Mouse (Mus musculus): ENCODE data around the gene Vmn1r55. TPM values are rescaled to one million over a fixed set of nuclear protein-coding genes. Genes with fewer than 3 reads are reported as not detected.
"Not testable (repeated sequence)": the region's sequence is repeated elsewhere in the genome, so short reads cannot be mapped to it uniquely, and the experiment has no call there.

The Vmn1r55 gene
- polyA plus RNA-seq (2012; fragmentation: generic; extraction: Trizol), result not detected
- long read RNA-seq, experiment 1, result 0 reads
- long read RNA-seq, experiment 2, result 0 reads

- not testable (repeated sequence) for H3K27me3 ChIP-seq (ENCODE audit: control insufficient read depth, insufficient read depth, insufficient read length); H3K79me2 ChIP-seq (ENCODE audit: control insufficient read depth, insufficient read depth); H3ac ChIP-seq (ENCODE audit: control insufficient read depth, insufficient read length, low read depth); H3K36me3 ChIP-seq (ENCODE audit: control insufficient read depth, insufficient read depth); H3K4me3 ChIP-seq (ENCODE audit: insufficient read depth, poor library complexity, severe bottlenecking); H3K79me3 ChIP-seq (ENCODE audit: low read depth)
These were observed at the start of gene Vmn1r55 for GRCm38 (mm10) chr7:5149570-5149969. Gene Vmn1r55, minus strand, starts transcription at chr7:5149670.

- not testable (repeated sequence) for H3K79me3 ChIP-seq (ENCODE audit: low read depth); H3K79me2 ChIP-seq (ENCODE audit: control insufficient read depth, insufficient read depth); H3K36me3 ChIP-seq (ENCODE audit: control insufficient read depth, insufficient read depth); H3ac ChIP-seq (ENCODE audit: control insufficient read depth, insufficient read length, low read depth); H3K27me3 ChIP-seq (ENCODE audit: control insufficient read depth, insufficient read depth, insufficient read length); H3K4me3 ChIP-seq (ENCODE audit: insufficient read depth, poor library complexity, severe bottlenecking)
These were observed 47.2 kb upstream of the Vmn1r55 start, which contains the start of gene Vmn1r56 for GRCm38 (mm10) chr7:5196647-5197046. Gene Vmn1r56, minus strand, starts transcription at chr7:5196747.

GRCm38 (mm10) chr7:5125549-5126406 is 23.7 kb downstream of the Vmn1r55 start, which contains the start of gene Rasl2-9:
Gene Rasl2-9, minus strand, starts transcription at chr7:5125950.
- no peak within 1 kb of the TSS for H3K4me3 ChIP-seq (ENCODE audit: insufficient read depth, poor library complexity, severe bottlenecking)
- no peak within 1 kb of the TSS for H3ac ChIP-seq (ENCODE audit: control insufficient read depth, insufficient read length, low read depth)
- no peaks in the 10 kb centered on the region for H3K27me3 ChIP-seq (ENCODE audit: control insufficient read depth, insufficient read depth, insufficient read length)
- H3K79me2 ChIP-seq (ENCODE audit: control insufficient read depth, insufficient read depth), result no peaks in the 10 kb centered on the region
- H3K36me3 ChIP-seq (ENCODE audit: control insufficient read depth, insufficient read depth), result no peaks in the 10 kb centered on the region
- TF ChIP-seq CTCF (IDR thresholded peaks at IDR 0.05; ENCODE audit: control insufficient read depth, insufficient read depth, insufficient read length) (no peak), MAX (IDR thresholded peaks at IDR 0.05) (no peak), MYOG (IDR thresholded peaks at IDR 0.05; ENCODE audit: control insufficient read depth, extremely low read depth, insufficient read length) (no peak), FOSL1 (IDR thresholded peaks at IDR 0.05; ENCODE audit: insufficient read depth, low read length, poor library complexity, severe bottlenecking) (no peak), CEBPB (IDR thresholded peaks at IDR 0.05; ENCODE audit: low read depth) (no peak), USF1 (IDR thresholded peaks at IDR 0.05; ENCODE audit: low read depth) (no peak), MYOD1 (IDR thresholded peaks at IDR 0.05; ENCODE audit: control insufficient read depth, insufficient read length, low read depth) (no peak)
- H3K79me3 ChIP-seq (ENCODE audit: low read depth), result no peaks in the 10 kb centered on the region

GRCm38 (mm10) chr7:5125078-5125477 is 24.4 kb downstream of the Vmn1r55 start:
- TF ChIP-seq USF1 (IDR thresholded peaks at IDR 0.05; ENCODE audit: low read depth) (no peak), FOSL1 (IDR thresholded peaks at IDR 0.05; ENCODE audit: insufficient read depth, low read length, poor library complexity, severe bottlenecking) (no peak), MYOD1 (IDR thresholded peaks at IDR 0.05; ENCODE audit: control insufficient read depth, insufficient read length, low read depth) (no peak), CEBPB (IDR thresholded peaks at IDR 0.05; ENCODE audit: low read depth) (no peak), CTCF (IDR thresholded peaks at IDR 0.05; ENCODE audit: control insufficient read depth, insufficient read depth, insufficient read length) (no peak), MYOG (IDR thresholded peaks at IDR 0.05; ENCODE audit: control insufficient read depth, extremely low read depth, insufficient read length) (no peak), MAX (IDR thresholded peaks at IDR 0.05) (no peak)
- no peak overlapping the region for H3ac ChIP-seq (ENCODE audit: control insufficient read depth, insufficient read length, low read depth)
- H3K36me3 ChIP-seq (ENCODE audit: control insufficient read depth, insufficient read depth), result no peaks in the 10 kb centered on the region

GRCm38 (mm10) chr7:5116850-5117249 is 32.6 kb downstream of the Vmn1r55 start, which contains the start of gene Rfpl4:
Gene Rfpl4, minus strand, starts transcription at chr7:5116950.
- Histone ChIP-seq H3K36me3 (ENCODE audit: control insufficient read depth, insufficient read depth) (no peaks in the 10 kb centered on the region), H3ac (ENCODE audit: control insufficient read depth, insufficient read length, low read depth) (no peak within 1 kb of the TSS)

More at GRCm38 (mm10) chr7:5125078-5125477, 24.4 kb downstream of the Vmn1r55 start:
- Histone ChIP-seq H3K79me3 (ENCODE audit: low read depth) (no peaks in the 10 kb centered on the region), H3K79me2 (ENCODE audit: control insufficient read depth, insufficient read depth) (no peaks in the 10 kb centered on the region), H3K4me3 (ENCODE audit: insufficient read depth, poor library complexity, severe bottlenecking) (no peak overlapping the region), H3K27me3 (ENCODE audit: control insufficient read depth, insufficient read depth, insufficient read length) (no peaks in the 10 kb centered on the region)

GRCm38 (mm10) chr7:5112701-5113100 is 36.8 kb downstream of the Vmn1r55 start:
- TF ChIP-seq FOSL1 (IDR thresholded peaks at IDR 0.05; ENCODE audit: insufficient read depth, low read length, poor library complexity, severe bottlenecking) (no peak), CEBPB (IDR thresholded peaks at IDR 0.05; ENCODE audit: low read depth) (no peak), MAX (IDR thresholded peaks at IDR 0.05) (no peak), USF1 (IDR thresholded peaks at IDR 0.05; ENCODE audit: low read depth) (no peak), MYOD1 (IDR thresholded peaks at IDR 0.05; ENCODE audit: control insufficient read depth, insufficient read length, low read depth) (no peak), MYOG (IDR thresholded peaks at IDR 0.05; ENCODE audit: control insufficient read depth, extremely low read depth, insufficient read length) (no peak), CTCF (IDR thresholded peaks at IDR 0.05; ENCODE audit: control insufficient read depth, insufficient read depth, insufficient read length) (no peak)

More at GRCm38 (mm10) chr7:5116850-5117249, 32.6 kb downstream of the Vmn1r55 start, which contains the start of gene Rfpl4:
- Histone ChIP-seq H3K79me3 (ENCODE audit: low read depth) (no peaks in the 10 kb centered on the region), H3K79me2 (ENCODE audit: control insufficient read depth, insufficient read depth) (no peaks in the 10 kb centered on the region), H3K27me3 (ENCODE audit: control insufficient read depth, insufficient read depth, insufficient read length) (no peaks in the 10 kb centered on the region), H3K4me3 (ENCODE audit: insufficient read depth, poor library complexity, severe bottlenecking) (no peak within 1 kb of the TSS)
- TF ChIP-seq MAX (IDR thresholded peaks at IDR 0.05) (no peak), MYOD1 (IDR thresholded peaks at IDR 0.05; ENCODE audit: control insufficient read depth, insufficient read length, low read depth) (no peak), CTCF (IDR thresholded peaks at IDR 0.05; ENCODE audit: control insufficient read depth, insufficient read depth, insufficient read length) (no peak), CEBPB (IDR thresholded peaks at IDR 0.05; ENCODE audit: low read depth) (no peak), FOSL1 (IDR thresholded peaks at IDR 0.05; ENCODE audit: insufficient read depth, low read length, poor library complexity, severe bottlenecking) (no peak), USF1 (IDR thresholded peaks at IDR 0.05; ENCODE audit: low read depth) (no peak), MYOG (IDR thresholded peaks at IDR 0.05; ENCODE audit: control insufficient read depth, extremely low read depth, insufficient read length) (no peak)

More at GRCm38 (mm10) chr7:5112701-5113100, 36.8 kb downstream of the Vmn1r55 start:
- no peak overlapping the region for H3K4me3 ChIP-seq (ENCODE audit: insufficient read depth, poor library complexity, severe bottlenecking)
- no peak overlapping the region for H3ac ChIP-seq (ENCODE audit: control insufficient read depth, insufficient read length, low read depth)
- H3K79me2 ChIP-seq (ENCODE audit: control insufficient read depth, insufficient read depth), result no peaks in the 10 kb centered on the region
- H3K36me3 ChIP-seq (ENCODE audit: control insufficient read depth, insufficient read depth), result no peaks in the 10 kb centered on the region
- no peaks in the 10 kb centered on the region for H3K27me3 ChIP-seq (ENCODE audit: control insufficient read depth, insufficient read depth, insufficient read length)
- no peaks in the 10 kb centered on the region for H3K79me3 ChIP-seq (ENCODE audit: low read depth)
